Mouse (Mus musculus) cerebellum, adult 9-10 months (tissue): ENCODE measurements around the gene Cited1.
A peak's percentile ranks its signal among the peaks of the same experiment; 100 is the strongest.

ENCODE experiments used
- DNase-seq: peaks from one replicate; pipeline ENCODE4 v3.0.0; 2022

Gene Cited1

DNA sequence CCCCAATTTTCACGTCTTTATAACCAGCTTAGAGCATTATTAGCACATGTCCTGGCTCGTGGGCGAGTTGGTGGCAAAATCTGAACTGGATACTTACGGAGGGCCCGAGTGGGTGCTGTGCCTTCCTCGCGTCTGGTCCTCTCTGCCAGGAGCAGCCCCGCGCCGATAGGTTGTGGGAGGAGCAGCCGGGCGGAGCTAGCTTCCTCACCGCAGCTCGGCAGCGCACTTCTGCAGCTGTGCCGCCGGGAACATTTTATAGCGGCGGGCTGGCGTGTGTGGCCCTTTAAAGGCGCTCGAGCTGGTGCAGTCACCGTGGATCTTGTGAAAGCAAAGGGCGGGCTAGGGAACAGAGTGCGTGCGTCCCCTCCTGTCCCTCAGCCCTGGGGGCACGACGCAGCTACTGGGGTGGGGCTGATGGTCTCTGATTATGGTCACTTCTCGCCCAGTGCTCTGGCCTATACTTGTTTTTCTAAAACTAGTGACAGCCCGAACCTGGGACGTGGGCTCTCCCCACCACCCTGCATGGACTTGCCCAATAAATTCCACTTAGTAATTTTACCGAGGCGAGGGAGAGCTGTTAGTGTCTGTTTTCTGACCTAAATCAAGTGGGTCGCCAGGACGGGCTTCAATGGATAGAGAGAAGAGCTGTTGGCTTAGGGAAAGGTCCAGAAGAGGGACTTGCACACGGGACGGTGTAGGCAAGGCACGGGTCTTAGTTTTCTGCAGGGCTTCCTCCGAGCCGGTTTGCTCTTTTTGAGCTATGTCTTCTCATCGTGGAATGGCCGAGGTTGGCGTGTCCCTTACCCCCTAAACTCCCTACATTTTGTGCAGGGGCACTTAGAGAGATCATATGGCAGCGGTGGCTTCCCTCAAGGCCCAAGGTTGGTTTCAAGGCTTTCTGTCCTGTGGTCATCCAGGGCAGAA is at the start of gene Cited1:
Cited1 (minus strand) TSS at position 245 of the 924 bp plus-strand sequence.
- peak; percentile 45 for DNase-seq

- no peak for DNase-seq
These were observed 32.9 kb upstream of the Cited1 start for GRCm38 (mm10) chrX:102284889-102285288.

- DNase-seq = no peak
These were observed 10.8 kb upstream of the Cited1 start for GRCm38 (mm10) chrX:102262620-102263345.

- no peak for DNase-seq
These were observed 7.8 kb upstream of the Cited1 start for GRCm38 (mm10) chrX:102259772-102260171.

DNA sequence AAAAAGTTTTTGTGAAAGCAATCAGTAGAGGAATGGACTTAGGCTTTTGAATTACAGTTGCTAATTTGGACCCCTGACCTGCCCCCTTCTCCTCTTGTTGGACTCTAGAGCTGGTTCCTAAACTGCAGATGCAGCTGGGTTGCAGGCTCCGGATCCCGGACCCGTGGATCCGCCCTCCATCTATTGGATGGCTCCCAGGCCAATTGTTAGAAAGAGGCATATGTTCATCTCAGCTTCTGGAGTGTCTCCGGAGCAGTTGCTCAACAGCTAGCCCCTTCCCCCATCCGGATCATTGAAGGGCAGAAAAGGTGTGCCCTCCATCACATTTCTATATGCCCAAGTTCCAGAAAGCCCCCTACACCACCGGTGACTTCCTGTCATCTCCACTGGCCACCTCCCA is 1.9 kb upstream of the Cited1 start:
- peak; percentile 41 for DNase-seq

DNA sequence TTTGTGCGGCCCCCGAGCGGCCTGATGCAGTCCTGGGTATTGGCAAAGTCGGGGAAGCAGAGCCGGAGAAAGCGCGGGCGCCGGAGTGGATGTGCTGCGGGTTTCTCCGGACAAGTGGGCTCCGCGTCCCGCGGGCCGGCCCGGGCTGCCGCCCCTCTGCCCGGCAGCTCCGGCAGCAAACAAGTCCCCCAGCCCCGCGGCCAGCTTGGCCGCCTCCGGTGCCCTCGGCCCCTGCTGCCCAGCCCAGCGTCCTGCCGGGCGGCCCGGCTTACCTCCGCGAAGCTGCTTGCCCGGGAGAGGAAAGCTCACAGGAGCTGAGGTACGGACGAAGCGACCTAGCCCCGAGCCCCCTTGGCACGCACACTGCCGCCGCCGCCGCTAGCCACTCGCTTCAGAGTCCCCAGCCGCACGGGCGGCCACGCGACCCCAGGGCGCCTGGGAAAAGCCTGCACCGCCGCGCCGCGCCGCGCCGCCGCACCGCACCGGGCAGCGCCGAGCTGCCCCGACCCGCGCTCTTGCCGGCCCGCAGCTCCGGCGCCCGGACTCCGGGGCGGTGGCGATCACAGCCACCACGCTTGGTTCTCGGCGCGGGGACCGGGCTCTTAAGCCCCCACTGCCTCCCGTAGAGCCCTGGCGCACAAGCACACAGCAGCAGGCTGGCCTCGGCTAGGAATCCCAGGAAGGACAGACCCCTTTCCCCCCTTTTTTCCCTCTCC is 602 bp downstream of the Cited1 start:
- no peak for DNase-seq

- no peak for DNase-seq
These were observed 1.1 kb downstream of the Cited1 start for GRCm38 (mm10) chrX:102250891-102251170.

- DNase-seq = no peak
These were observed 1.7 kb downstream of the Cited1 start for GRCm38 (mm10) chrX:102250150-102250890.

DNA sequence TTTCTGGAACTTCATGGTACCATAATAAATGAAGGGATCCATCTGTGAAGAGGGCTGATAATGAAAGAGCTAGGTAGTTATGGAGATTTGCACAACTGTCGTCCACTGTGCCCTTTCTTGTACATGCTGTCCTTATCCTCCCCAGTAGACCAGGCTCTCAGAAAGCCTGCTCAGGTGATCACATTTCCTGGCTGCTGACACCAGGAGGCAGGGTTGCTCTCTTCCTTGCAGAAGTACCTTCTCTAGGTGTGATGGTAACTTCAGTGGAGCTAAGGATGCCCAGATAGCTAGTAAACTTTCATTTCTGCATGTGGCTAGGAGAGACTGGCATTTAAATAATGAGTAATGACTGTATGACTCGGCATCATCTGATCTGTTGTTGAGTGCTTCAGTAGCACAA is 7.6 kb downstream of the Cited1 start:
- DNase-seq = no peak

DNA sequence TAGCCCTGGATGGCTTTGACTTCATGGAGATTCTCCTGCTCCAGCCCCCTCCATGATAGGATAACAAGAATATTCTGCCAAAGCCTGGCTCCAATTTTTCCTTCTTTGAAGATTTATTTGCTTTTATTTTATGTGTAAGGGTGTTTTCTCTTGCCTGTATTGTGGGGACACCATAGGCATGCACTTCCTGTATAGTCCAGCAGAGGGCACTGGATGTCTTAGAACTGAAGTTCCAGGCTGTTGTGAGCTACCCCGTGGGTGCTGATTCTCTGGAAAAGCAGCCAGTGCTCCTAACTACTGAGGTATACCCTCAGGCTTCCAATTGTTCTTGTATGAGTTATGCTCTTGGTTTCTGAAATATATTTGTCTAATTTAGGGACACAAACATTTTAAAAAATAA is 32.9 kb downstream of the Cited1 start:
- DNase-seq = peak; percentile 31

GRCm38 (mm10) chrX:102215356-102215755 is 36.6 kb downstream of the Cited1 start:
- DNase-seq = peak; percentile 5
